Mouse (Mus musculus): Measurements from ENCODE around the gene Mcidas.
"Not testable (repeated sequence)": the region's sequence is repeated elsewhere in the genome, so short reads cannot be mapped to it uniquely, and the experiment has no call there.

Mcidas gene

DNA sequence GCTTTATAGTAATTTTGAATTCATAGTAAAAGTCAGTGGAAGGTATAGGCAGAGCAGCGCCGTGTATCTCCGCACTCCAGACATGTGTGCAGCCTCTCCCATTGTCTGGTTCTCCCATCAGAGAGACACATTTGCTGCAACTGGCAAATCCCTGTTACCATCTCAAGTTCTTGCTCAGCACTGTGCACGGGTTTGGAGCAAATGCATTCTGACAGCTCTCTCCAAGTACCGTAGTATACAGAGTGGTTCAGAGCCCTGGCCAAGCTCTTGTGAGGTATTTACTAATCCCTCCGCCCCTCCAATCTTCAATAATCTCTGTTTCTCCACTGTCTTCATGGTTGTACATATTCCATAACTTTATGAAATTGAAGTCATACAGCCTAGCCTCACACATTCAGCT, 19.0 kb downstream of the Mcidas start:
- no peak for DNase-seq (ENCODE audit: low spot score in 2 of 2)

DNA sequence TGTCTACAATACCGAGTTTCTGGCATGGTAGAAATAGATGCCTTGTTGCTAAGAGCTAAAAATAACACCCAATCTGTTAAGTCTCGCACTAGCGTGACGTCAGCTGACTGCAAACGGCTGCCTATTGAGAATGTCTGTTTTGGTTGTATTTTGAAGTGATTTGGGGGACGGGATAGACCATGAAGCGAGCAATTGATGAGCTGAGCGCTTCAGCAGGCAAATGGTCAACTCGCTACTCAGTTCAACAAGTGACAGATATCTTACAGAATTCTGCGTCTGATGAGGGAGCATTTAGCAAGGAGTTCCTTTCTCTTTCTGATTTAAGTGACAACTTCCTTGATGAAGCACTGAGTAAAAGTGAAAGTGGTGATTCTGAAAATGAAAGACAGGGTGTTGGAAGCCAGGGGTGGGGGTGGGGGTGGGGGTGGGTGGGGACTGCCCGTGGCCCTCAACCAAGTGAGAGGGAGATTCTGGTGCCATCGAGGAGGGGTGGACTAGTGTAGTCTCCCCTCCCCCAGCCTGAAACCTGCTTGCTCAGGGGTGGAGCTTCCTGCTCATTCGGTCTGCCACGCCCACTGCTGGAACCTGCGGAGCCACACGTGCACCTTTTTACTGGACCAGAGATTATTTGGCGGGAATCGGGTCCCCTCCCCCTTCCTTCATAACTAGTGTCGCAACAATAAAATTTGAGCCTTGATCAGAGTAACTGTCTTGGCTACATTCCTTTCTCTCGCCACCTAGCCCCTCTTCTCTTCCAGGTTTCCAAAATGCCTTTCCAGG, 19.7 kb downstream of the Mcidas start:
- DNase-seq (ENCODE audit: low spot score in 2 of 2) = not testable (repeated sequence)

DNA sequence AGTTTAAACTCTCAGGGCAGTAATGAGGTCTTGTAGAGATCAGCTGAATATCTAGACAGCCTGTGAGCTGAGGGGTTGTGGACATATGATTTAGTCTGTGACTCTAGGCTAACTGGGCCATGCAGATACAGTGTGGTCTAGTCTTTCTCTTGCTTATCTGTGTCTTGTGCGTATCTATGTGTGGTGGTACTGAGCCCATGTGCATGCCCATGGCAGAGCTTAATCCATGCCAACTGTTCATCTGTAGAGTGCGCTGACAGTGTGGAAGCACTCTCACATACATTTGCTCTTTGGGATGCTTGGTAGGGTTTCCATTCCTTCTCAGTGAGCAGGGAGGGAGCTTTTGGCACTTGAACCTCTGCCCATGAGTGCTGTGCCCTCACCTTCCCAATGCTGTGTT, 27.9 kb downstream of the Mcidas start:
- DNase-seq (ENCODE audit: low spot score in 2 of 2) = no peak

DNA sequence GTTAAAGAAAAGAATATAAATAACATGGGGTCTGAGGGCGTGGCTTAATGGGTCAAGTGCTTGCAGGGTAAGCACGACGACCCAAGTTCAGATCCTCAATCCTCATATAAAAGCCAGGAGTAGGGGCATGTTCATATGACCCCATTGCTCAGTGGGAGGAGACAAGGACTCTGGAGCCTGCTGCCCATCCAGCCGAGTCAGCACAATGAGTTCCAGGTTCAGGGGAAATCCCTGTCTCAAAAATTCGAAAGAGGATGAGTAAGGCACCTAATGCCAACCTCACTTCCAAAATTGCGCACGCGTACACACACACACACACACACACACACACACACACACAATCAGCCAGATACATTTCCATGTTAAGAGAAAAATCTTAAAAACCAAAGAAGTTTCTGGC, 28.8 kb downstream of the Mcidas start:
- DNase-seq (ENCODE audit: low spot score in 2 of 2) = no peak

DNA sequence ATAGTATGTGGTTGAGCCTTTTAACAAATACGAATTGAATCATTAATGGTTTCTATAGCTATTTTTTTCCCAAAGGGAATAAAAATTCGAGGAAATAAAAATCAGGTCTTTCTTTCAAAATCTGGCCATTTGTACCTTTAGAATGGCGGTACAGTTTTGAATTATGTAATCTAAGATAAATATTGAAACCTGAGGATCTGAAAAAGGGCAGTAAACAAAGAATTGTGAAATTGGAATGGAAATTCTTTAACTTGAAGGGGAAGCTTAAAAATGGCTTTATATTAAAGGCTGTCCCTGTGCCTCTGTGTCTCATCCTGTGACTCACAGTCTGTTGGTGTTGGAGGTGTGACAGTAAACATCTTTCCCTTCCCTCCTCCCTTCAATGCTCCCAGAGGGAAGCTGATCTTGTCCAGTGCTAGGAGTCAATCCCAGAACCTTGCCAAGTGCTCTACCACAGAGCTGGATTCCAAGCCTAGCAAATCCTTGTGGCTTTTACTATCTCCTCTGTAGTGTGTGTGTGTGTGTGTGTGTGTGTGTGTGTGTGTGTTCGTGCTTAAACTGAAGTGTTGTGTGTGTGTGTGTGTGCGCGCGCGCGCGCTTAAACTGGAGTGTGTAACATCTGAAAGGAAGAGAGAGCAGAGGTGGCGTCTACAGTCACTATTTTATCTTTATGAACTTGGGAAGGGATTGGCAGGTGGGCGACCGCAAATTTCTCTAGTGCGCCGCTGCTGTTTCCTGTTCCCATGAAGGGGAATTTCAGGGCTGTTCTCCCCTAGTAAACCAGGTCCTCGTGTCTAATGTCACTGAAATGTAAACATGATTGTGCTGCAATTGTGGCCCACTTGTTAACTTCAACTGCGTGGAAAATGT, 29.9 kb downstream of the Mcidas start:
- no peak for DNase-seq (ENCODE audit: low spot score in 2 of 2)

DNA sequence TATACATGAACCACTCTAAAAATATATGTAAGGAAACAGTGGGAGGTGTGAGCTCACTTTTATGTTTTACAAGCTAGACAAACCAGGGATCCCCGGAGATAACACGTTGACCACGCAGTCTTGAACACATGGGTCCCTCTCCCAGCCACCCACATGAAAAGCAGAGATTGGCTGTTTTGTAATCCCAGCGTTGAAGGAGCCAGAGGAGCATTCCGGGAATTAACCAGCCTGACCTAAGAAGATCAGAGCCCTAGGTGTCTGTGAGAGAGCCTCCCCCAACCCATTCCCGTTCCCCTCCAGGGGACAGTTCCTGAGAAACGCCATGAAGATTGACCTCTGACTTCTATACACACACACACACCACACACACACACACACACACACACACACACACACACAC, 37.7 kb downstream of the Mcidas start:
- DNase-seq (ENCODE audit: low spot score in 2 of 2) = no peak

DNA sequence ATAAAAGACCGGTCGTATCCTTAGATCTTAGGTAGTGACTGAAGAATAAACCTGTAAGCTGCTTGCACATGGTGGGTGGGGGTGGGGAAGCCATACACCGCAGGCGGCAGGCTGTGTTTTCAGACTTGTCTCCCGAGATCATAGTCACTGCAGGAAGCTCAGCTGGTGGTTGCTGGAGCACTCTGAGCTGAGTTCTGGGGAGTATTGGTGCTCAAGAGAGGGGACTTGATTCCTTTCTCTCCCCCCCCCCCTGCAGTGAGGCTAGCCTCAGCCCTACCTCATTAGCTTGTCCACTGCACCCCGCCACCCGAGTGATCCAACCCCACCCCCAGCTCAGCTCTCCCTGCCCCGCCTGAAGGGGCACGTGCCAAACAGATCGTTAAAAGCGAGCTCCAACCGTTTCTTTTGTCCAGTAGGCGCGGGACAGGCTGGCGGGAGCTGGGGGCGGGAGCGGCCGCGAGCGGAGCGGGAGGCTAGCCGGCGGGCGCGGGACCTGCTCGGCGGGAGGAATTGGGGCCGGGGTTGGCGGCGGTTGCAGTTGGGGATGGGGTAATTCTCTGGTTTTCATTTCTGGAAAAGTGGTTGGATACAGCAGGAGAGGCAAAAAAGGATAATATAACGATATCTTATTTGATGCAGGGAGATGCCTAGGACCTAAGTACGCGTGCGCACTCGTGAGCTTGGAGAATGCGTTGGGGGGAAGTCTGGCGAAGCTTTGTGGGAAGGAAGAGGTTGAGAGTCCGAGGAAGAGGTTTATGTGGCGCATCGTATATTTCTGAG, 38.3 kb downstream of the Mcidas start:
- DNase-seq (ENCODE audit: low spot score in 2 of 2) = no peak

DNA sequence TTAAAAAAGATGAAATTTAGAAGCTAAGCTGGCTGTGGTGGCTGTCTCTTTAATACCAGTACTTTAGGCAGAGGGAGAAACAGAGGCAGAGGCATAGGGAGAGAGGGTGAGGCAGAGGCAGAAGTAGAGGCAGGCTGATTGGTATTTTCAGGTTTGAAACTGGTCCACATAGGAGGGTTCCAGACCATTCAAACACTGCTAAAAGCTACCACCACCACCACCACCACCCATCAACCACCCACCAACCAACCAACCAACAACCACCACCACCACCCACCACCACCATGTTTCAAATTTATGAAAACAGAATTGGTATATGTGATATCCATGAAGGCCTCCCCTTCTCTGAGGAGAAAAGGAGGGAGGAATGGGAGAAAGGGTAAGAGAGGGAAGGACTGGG, 39.2 kb downstream of the Mcidas start:
- DNase-seq (ENCODE audit: low spot score in 2 of 2) = no peak

DNA sequence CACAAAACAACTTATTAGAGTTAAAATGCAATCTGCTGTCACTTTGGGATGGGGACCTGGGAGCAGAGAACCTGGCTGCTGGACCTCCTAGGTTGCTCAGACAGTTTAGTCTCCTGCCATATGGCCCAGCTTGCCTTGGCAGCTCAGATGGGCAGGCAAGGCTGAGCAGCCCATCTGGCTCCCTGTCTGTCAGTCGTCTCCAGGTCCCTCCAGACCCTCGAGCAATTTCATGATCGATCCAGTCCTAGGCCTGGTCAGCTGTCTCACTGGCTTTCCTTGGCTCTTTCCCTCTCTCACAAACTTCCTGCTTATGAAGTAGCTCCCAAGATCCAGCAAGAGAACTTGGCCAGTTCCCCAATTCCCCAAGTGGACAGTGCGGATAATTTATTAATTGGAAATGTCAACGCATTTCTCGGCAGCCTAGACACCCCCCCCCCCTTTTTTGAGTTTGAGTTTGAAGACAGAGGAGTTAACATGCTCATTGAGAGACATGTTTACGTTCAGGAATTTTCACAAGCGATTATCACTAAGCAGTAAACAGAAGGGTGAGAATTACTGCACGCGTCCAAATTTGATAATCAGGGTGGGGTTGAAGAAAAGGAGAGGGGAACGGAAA, 40.7 kb downstream of the Mcidas start:
- DNase-seq (ENCODE audit: low spot score in 2 of 2) = no peak

DNA sequence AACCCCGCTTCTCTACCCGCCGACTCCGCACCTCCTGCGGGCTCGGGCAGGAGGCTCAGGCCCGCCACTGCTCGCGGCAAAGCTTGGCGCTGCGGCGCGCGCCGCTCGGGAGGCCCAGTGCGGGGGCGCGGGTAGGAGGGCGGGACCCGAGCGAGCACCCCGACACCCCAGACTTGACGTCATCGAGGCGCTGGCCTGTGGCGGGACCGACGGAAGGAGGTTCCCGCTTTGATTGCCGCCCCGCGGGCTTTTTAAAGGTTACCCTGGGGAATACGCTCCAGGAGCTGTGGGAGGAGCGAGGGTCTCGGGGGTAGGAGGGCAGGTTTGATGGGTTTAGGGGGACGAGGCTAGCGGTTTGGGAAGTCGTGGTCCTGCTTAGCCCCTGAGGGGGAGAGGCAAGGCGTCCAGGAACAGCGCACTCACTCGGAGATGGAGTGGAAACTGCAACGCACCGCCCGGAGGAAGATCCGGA, 41.3 kb downstream of the Mcidas start, which contains the start of gene Cdc20b:
Cdc20b (plus strand) TSS at position 162 of the 472 bp plus-strand sequence.
- peak in 1 of 2 experiments; percentile 16 for DNase-seq (ENCODE audit: low spot score in 2 of 2)

DNA sequence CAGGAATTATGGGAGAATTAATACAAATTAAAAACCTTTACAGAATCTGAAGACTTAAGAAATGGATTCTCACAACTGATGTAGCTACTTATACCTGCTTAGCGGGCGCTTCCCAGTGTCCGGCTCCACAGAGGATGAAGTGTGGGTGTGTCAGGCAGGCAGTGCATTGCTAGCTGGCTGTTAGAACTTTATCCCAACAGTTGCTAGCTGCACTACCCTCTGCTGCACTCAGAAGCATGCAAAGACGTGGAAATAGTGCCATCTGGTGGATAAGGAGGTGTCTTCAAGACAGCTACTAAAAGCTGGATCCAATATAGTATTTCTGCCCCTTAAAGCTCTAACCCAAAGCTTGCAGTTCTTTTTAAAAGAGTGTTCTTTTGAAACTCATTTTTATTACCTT, 42.2 kb downstream of the Mcidas start:
- peak; percentile 64 to 77 for DNase-seq (ENCODE audit: low spot score in 2 of 2)

DNA sequence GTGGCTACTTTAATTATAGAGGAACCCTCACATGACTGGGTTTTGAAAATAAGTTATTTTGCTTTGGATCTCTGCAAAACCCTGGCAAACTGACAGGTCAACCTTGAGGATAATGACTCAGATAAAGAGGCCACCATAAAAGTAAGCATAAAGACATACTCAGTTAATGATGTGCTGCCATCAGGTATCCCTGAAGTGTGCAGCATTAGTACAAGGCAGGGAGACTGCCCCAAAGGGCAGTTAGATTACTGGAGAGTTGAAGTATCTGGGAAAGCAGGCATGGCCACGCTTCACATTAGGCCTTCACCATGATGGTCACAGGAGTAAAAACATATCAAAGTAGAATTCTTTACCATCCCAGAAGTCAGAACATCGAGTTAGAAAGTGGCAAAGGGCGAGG, 51.2 kb downstream of the Mcidas start:
- no peak for DNase-seq (ENCODE audit: low spot score in 2 of 2)

DNA sequence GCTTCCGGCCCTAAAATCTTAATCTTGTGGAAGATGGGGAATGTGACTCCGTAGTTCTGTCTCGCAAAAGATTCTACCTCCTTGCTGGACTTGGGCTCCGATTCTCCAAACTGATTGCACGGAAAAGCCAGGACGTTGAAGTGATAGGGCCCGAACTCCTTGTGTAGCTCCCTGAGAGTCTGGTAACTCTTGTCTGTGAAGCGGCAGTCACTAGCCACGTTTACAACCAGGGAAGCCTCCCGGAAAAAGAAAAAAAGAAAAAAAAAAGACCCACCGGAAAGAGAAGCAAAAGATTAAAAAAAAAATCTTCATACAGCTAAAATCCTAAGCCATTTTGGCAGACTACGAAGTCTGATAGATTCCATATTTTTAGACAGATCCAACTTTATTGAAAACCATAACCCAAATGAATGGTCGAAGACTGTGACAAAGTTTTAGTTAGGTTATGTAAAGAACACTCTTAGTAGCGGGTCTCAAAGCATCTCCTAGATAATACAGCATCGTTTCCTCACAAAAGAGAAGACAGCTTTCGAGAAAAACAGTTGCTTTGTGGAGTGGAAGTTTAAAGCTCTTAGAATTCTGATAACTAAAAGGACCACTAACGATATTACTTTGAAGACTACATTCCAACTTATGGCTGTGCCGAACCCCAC, 51.9 kb downstream of the Mcidas start:
- no peak for DNase-seq (ENCODE audit: low spot score in 2 of 2)

DNA sequence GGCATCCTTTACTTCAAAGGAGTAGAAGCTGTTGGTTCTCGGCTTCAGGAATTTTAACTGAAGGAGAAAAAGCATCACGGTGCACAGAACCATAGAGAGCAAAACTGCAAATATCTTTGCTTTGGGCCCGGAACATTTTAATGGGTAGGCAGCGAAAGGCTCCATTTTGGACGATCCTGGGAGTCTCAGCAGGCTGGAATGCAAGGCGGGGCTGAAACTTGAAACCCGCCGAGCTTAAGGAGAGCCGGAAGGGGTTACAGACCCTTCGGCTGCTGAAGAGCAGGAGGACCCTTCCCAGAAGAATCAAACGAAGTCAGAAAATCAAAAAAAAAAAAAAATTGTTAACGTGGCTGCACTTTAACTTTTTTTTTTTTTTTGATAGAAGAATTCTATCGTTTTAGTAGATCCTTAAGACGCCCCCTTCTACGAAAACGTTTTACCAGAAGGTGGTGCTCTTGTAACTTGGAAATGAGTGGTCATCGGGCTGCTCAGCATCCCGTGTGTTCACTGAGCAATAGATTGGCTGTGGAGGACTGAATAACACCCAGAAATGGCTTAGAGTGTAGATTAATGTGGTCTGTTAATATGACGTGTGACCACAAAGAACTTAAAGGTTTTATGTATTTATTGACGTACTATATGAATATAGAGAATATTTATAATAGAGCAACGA, 52.7 kb downstream of the Mcidas start, which contains the start of gene Gpx8:
Gpx8 (minus strand) TSS at position 200 of the 673 bp plus-strand sequence.
- peak; percentile 49 to 57 for DNase-seq (ENCODE audit: low spot score in 2 of 2)

DNA sequence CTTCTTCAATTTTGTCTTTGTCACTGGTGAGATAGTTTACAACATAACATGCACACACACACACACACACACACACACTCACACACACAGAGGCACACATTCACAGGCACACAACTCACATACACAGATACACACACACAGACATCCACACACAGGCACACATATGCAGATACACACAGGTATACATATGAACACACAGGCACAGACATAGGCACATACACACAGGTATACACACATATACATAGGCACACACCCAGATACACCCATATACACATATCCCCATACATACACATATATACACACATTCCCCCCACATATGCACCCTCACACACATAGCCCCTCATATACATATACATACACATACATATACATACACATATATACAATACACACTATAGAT, 53.4 kb downstream of the Mcidas start:
- DNase-seq (ENCODE audit: low spot score in 2 of 2) = no peak

DNA sequence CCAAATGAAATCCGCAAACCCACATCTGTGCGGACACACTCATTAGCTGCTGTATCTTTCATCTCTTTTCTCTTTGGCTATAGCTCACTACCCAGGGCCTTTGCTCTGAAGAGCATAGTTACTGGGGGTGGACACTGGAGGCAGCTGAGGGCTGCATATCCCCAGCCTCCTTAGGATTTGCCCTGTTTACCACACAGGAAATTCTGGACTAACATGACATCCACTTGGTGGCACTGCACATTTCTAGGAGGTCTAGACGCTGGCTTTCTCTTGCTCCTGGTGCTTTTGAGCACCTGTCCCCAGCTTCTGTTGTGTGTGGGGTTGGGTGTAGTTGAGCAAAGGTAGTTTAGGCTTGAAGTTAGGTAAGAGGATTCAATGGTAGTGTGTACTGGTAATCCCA, 54.0 kb downstream of the Mcidas start:
- no peak for DNase-seq (ENCODE audit: low spot score in 2 of 2)

Data from heart, adult 9 months (tissue).